Mouse (Mus musculus) forebrain, embryonic 15.5 days (tissue): ENCODE results near the gene Gm10382. TPM values are rescaled to one million over a fixed set of nuclear protein-coding genes. Genes with fewer than 3 reads are reported as not detected.

ENCODE experiments used
- polyA plus RNA-seq: library from polyadenylated mRNA; unstranded; fragments of >200 nt; fragmentation: Nextera tagmentation; extraction: Ambion mirVana; gene quantifications from 2 replicates; pipeline ENCODE4 v1.2.1, GENCODE M21; 2015

Gm10382 gene
- polyA plus RNA-seq, 1 experiment from 2014 or later = 0.55 TPM

Other genes starting within 250 kb of the Gm10382 start
- gene Ncor2, start 210.1 kb upstream of the Gm10382 start, polyA plus RNA-seq = 30.2 and 31.6 TPM in 2 replicates
- 27.7 and 28.5 TPM in 2 replicates for gene Scarb1, start 48.2 kb upstream of the Gm10382 start, polyA plus RNA-seq
- gene Ubc, start 880 bp downstream of the Gm10382 start, polyA plus RNA-seq = 1,235 and 1,278 TPM in 2 replicates
- gene Dhx37, start 44.8 kb downstream of the Gm10382 start, polyA plus RNA-seq = 11.3 and 13.4 TPM in 2 replicates
- 35.9 and 38.0 TPM in 2 replicates for gene Bri3bp, start 52.2 kb downstream of the Gm10382 start, polyA plus RNA-seq
- 81.1 and 82.4 TPM in 2 replicates for gene Aacs, start 86.5 kb downstream of the Gm10382 start, polyA plus RNA-seq
- 8.2 and 8.3 TPM in 2 replicates for gene Tmem132b, start 142.5 kb downstream of the Gm10382 start, polyA plus RNA-seq